ENCODE assay signal across 14 mouse cellular contexts in the genomic region with DNA sequence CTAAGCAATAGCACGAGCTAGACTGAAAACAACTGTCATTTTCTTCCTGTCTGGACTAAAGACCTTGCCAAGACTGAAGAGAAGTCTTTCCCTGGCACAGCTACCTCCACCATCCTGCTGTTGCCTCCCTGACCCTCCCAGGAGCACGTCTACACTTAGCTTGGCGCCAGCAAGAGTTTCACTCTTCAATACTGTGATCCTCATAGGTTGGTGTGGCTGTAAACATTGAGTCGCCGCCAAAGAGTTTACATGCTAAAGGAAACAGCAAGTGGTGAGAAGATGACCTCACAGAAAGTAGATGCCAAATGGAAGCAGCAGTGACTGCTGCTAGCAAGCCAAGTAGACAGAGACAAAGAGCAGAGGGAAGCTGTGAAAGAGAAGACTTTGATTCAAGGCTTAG.
DNase-seq lines count a peak whose midpoint lies in the region; ATAC-seq and TF ChIP-seq lines count a peak whose summit lies in the region.
"Had no signal": no experiment of that assay in that cellular context is flagged by ENCODE, and none has a peak within 500 bp of the region (broad histone marks: within the 10 kb centered on the region; RNA-seq: fewer than 3 reads in every experiment).

No protein-coding gene starts in this region.

- no peaks in the 10 kb centered on the region for H3K9me3 ChIP-seq in forebrain, embryonic 16.5 days (ENCODE audit: control insufficient read depth, low read length)
- no peaks in the 10 kb centered on the region for H3K9me3 ChIP-seq in forebrain, embryonic 11.5 days (ENCODE audit: control insufficient read depth, low read length)
- H3K9me3 ChIP-seq in midbrain, postnatal 0 days (ENCODE audit: low read length): no peaks in the 10 kb centered on the region
- no peaks in the 10 kb centered on the region for H3K9me3 ChIP-seq in midbrain, embryonic 13.5 days
- H3K9me3 ChIP-seq in midbrain, embryonic 16.5 days (replicated peaks; ENCODE audit: control insufficient read depth, low read length, poor library complexity, severe bottlenecking): no peaks in the 10 kb centered on the region
- H3K9me3 ChIP-seq: forebrain, embryonic 13.5 days; stomach, embryonic 15.5 days had no signal

- no peak overlapping the region for H3K9ac ChIP-seq in forebrain, embryonic 16.5 days (replicated peaks; ENCODE audit: low read depth, low read length)
- no peak overlapping the region for H3K9ac ChIP-seq in forebrain, embryonic 11.5 days (ENCODE audit: low read length)
- no peak overlapping the region for H3K9ac ChIP-seq in midbrain, postnatal 0 days (replicated peaks; ENCODE audit: low read length, poor library complexity, severe bottlenecking)
- no peak overlapping the region for H3K9ac ChIP-seq in midbrain, embryonic 13.5 days (replicated peaks)
- no peak overlapping the region for H3K9ac ChIP-seq in midbrain, embryonic 16.5 days (ENCODE audit: low read depth, low read length)
- H3K9ac ChIP-seq: forebrain, embryonic 13.5 days; liver, postnatal 0 days; stomach, embryonic 15.5 days had no signal

- no peaks in the 10 kb centered on the region for H3K36me3 ChIP-seq in forebrain, embryonic 16.5 days (ENCODE audit: control insufficient read depth, insufficient read depth)
- H3K36me3 ChIP-seq in forebrain, embryonic 11.5 days (ENCODE audit: control insufficient read depth, insufficient read depth, low read length): no peaks in the 10 kb centered on the region
- no peaks in the 10 kb centered on the region for H3K36me3 ChIP-seq in midbrain, postnatal 0 days (ENCODE audit: insufficient read depth, low read length)
- H3K36me3 ChIP-seq in midbrain, embryonic 13.5 days: no peaks in the 10 kb centered on the region
- no peaks in the 10 kb centered on the region for H3K36me3 ChIP-seq in midbrain, embryonic 16.5 days (ENCODE audit: control insufficient read depth, insufficient read depth, low read length)
- H3K36me3 ChIP-seq: stomach, embryonic 15.5 days had no signal

- TF ChIP-seq CTCF in midbrain, postnatal 0 days (IDR thresholded peaks at IDR 0.05): no peak

- H3K4me1 ChIP-seq in forebrain, embryonic 16.5 days (replicated peaks; ENCODE audit: control insufficient read depth, insufficient read depth, low read length): no peaks in the 10 kb centered on the region
- H3K4me1 ChIP-seq in forebrain, embryonic 11.5 days (replicated peaks; ENCODE audit: control insufficient read depth, insufficient read depth, low read length): no peaks in the 10 kb centered on the region
- no peaks in the 10 kb centered on the region for H3K4me1 ChIP-seq in midbrain, postnatal 0 days (ENCODE audit: insufficient read depth, low read length)
- no peaks in the 10 kb centered on the region for H3K4me1 ChIP-seq in midbrain, embryonic 13.5 days (replicated peaks)
- H3K4me1 ChIP-seq in midbrain, embryonic 16.5 days (ENCODE audit: control insufficient read depth, insufficient read depth, low read length): no peaks in the 10 kb centered on the region
- H3K4me1 ChIP-seq: forebrain, embryonic 13.5 days; stomach, embryonic 15.5 days had no signal

- no peak overlapping the region for H3K4me2 ChIP-seq in forebrain, embryonic 16.5 days (ENCODE audit: low read length)
- no peak overlapping the region for H3K4me2 ChIP-seq in forebrain, embryonic 11.5 days (ENCODE audit: low read depth, low read length, severe bottlenecking)
- H3K4me2 ChIP-seq in midbrain, postnatal 0 days (ENCODE audit: low read depth, low read length, poor library complexity, severe bottlenecking): no peak overlapping the region
- no peak overlapping the region for H3K4me2 ChIP-seq in midbrain, embryonic 13.5 days (replicated peaks)
- H3K4me2 ChIP-seq in midbrain, embryonic 16.5 days (ENCODE audit: low read length): no peak overlapping the region
- H3K4me2 ChIP-seq: forebrain, embryonic 13.5 days; stomach, embryonic 15.5 days had no signal

- H3K27ac ChIP-seq in forebrain, embryonic 16.5 days (ENCODE audit: low read length): no peak overlapping the region
- H3K27ac ChIP-seq in forebrain, embryonic 11.5 days (ENCODE audit: low read depth, low read length): no peak overlapping the region
- H3K27ac ChIP-seq in midbrain, postnatal 0 days (ENCODE audit: low read depth, low read length): no peak overlapping the region
- H3K27ac ChIP-seq in midbrain, embryonic 13.5 days: no peak overlapping the region
- H3K27ac ChIP-seq in midbrain, embryonic 16.5 days (ENCODE audit: low read length): no peak overlapping the region
- H3K27ac ChIP-seq: forebrain, embryonic 13.5 days; stomach, embryonic 15.5 days had no signal

- peak; percentile 58; the same call in 1 of the 2 replicates for ATAC-seq in forebrain, embryonic 16.5 days
- ATAC-seq in forebrain, embryonic 11.5 days (replicated peaks; ENCODE audit: low FRiP score): no peak
- ATAC-seq in midbrain, postnatal 0 days (ENCODE audit: low FRiP score): no peak
- no peak for ATAC-seq in midbrain, embryonic 13.5 days
- no peak for ATAC-seq in midbrain, embryonic 16.5 days
- ATAC-seq: forebrain, embryonic 13.5 days; liver, postnatal 0 days had no signal

- no peaks in the 10 kb centered on the region for H3K27me3 ChIP-seq in forebrain, embryonic 16.5 days (replicated peaks; ENCODE audit: control insufficient read depth, insufficient read depth, low read length)
- H3K27me3 ChIP-seq in forebrain, embryonic 11.5 days (ENCODE audit: control insufficient read depth, insufficient read depth, low read length): no peaks in the 10 kb centered on the region
- H3K27me3 ChIP-seq in midbrain, postnatal 0 days (ENCODE audit: insufficient read depth, low read length): no peaks in the 10 kb centered on the region
- H3K27me3 ChIP-seq in midbrain, embryonic 13.5 days: no peaks in the 10 kb centered on the region
- no peaks in the 10 kb centered on the region for H3K27me3 ChIP-seq in midbrain, embryonic 16.5 days (ENCODE audit: control insufficient read depth, insufficient read depth, low read depth, low read length)
- H3K27me3 ChIP-seq: forebrain, embryonic 13.5 days; stomach, embryonic 15.5 days had no signal

- H3K4me3 ChIP-seq in forebrain, embryonic 16.5 days (replicated peaks; ENCODE audit: low read length): no peak overlapping the region
- H3K4me3 ChIP-seq in forebrain, embryonic 11.5 days (ENCODE audit: low read depth, low read length): no peak overlapping the region
- H3K4me3 ChIP-seq in midbrain, postnatal 0 days (ENCODE audit: low read depth, low read length): no peak overlapping the region
- H3K4me3 ChIP-seq in midbrain, embryonic 13.5 days (replicated peaks): no peak overlapping the region
- no peak overlapping the region for H3K4me3 ChIP-seq in midbrain, embryonic 16.5 days (ENCODE audit: low read depth, low read length)
- H3K4me3 ChIP-seq: forebrain, embryonic 13.5 days; myocyte; stomach, embryonic 15.5 days had no signal

- intact Hi-C loops in heart, postnatal 25 days (cut with DNase I): no loop called here

- WGBS in forebrain, embryonic 16.5 days: 68% methylated on average over 5 of the region's 5 CpGs
- 81% methylated on average over 5 of the region's 5 CpGs for WGBS in forebrain, embryonic 11.5 days
- WGBS in midbrain, postnatal 0 days: 76% methylated on average over 5 of the region's 5 CpGs
- WGBS in midbrain, embryonic 13.5 days: 87% methylated on average over 5 of the region's 5 CpGs
- 85% methylated on average over 5 of the region's 5 CpGs for WGBS in midbrain, embryonic 16.5 days

- no peak for DNase-seq in forebrain, embryonic 11.5 days (ENCODE audit: low spot score)
- DNase-seq in midbrain, postnatal 0 days (ENCODE audit: low spot score): peak; percentile 24
- DNase-seq in heart, postnatal 25 days (ENCODE audit: low spot score): peak; percentile 28
- DNase-seq in yolk sac, embryonic 10.5 days (ENCODE audit: low spot score): no peak
- DNase-seq in right cerebral cortex, postnatal 25 days: no peak
- DNase-seq: kidney, postnatal 36 days; liver, postnatal 0 days; thymus, postnatal 4 days had no signal

Comparison
In these comparisons a context has a peak if more than half of its experiments do, and no peak if none do; other contexts are left out.
1. DNase-seq: peak in midbrain, postnatal 0 days (single experiment) and heart, postnatal 25 days (single experiment); none in forebrain, embryonic 11.5 days (single experiment), yolk sac, embryonic 10.5 days (single experiment) and right cerebral cortex, postnatal 25 days (single experiment).